Mouse (Mus musculus): ENCODE measurements at regions not wholly inside any gene's neighbourhood (a gene's known extent, or its start where the extent isn't known, plus 50 kb on each side); places are given as distances from the start of the nearest gene placed in this dataset. TPM values are rescaled to one million over a fixed set of nuclear protein-coding genes. Genes with fewer than 3 reads are reported as not detected.

- no peak overlapping the region for H3K4me3 ChIP-seq (replicated peaks; ENCODE audit: low read length)
- no peaks in the 10 kb centered on the region for H3K36me3 ChIP-seq (ENCODE audit: control insufficient read depth, insufficient read depth, low read length)
- no peaks in the 10 kb centered on the region for H3K9me3 ChIP-seq (replicated peaks; ENCODE audit: control insufficient read depth, low read length)
- no peak overlapping the region for H3K4me2 ChIP-seq (ENCODE audit: low read depth, low read length)
- no peak for ATAC-seq (ENCODE audit: insufficient read depth, low FRiP score)
- H3K4me1 ChIP-seq (ENCODE audit: control insufficient read depth, insufficient read depth, low read length): no peaks in the 10 kb centered on the region
- no peak overlapping the region for H3K27ac ChIP-seq (ENCODE audit: low read length)
- H3K27me3 ChIP-seq (ENCODE audit: control insufficient read depth, insufficient read depth, low read length): no peaks in the 10 kb centered on the region
- H3K9ac ChIP-seq (ENCODE audit: low read length): no peak overlapping the region
- 77% methylated on average over 1 of the region's 1 CpGs for WGBS
These were observed 50.1 kb upstream of the Ptprz1 start for GRCm38 (mm10) chr6:22825086-22825768.

Small RNAs in the stretch of these regions (microRNA-seq; reads per million reads assigned to microRNA genes)
- not detected for gene Gm25942
